Mouse (Mus musculus) embryonic fibroblast, embryonic 13.5 days (primary cell): ENCODE data around the gene Gpn2.

Source experiments
- CTCF ChIP-seq: IDR thresholded peaks from 2 replicates; pipeline ENCODE4 v1.5.1; 2011; ENCODE audit warnings: mild to moderate bottlenecking, control low read depth, low read length, moderate library complexity, borderline replicate concordance; ENCODE audit not compliant: insufficient read depth
- POLR2A ChIP-seq: IDR thresholded peaks from 2 replicates; pipeline ENCODE4 v1.6.1; 2011; ENCODE audit warnings: low read depth, mild to moderate bottlenecking, control low read depth, low read length, moderate library complexity

DNA sequence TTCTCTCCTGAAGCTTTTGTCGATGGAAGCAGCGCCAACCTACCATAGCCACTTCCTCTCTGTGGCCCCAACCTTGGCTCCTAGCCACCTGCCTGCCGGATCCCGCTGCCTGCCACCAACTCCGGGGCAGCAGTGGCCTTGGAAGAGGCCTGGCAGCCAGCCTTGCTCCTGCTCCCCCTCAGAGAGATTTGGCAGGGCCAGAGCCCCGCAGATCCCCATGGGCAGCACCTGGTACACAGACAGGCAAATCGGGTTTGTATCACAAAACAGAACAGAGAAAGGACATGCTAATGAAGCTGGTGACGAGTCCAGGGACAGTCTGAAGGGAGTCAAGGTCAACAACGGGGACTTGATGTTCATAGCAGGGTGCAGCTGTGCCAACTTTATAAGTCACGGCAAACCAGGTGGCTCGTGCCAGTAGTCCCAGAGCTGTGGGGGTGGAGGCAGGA, 21.0 kb upstream of the Gpn2 start:
- TF ChIP-seq POLR2A (no peak), CTCF (no peak)
